Mouse (Mus musculus): Measurements from ENCODE around the gene Trip11. TPM values are rescaled to one million over a fixed set of nuclear protein-coding genes. Genes with fewer than 3 reads are reported as not detected.
"Not testable (repeated sequence)": the region's sequence is repeated elsewhere in the genome, so short reads cannot be mapped to it uniquely, and the experiment has no call there.

Trip11 gene
- polyA plus RNA-seq (2014; fragmentation: Nextera tagmentation; extraction: Ambion mirVana) = 20.5 and 21.8 TPM in 2 replicates

GRCm38 (mm10) chr12:101912626-101913490, at the start of gene Trip11:
TSS of gene Trip11 (minus strand) at chr12:101913267.
- no peaks in the 10 kb centered on the region for H3K27me3 ChIP-seq (ENCODE audit: control insufficient read depth, insufficient read depth, low read length)
- peak within 1 kb of the TSS; percentile 82 to 93 for H3K27ac ChIP-seq (replicated peaks in 1 of 2; ENCODE audit: control insufficient read depth in 1 of 2, insufficient read depth in 1 of 2, low read depth in 2 of 2, low read length in 2 of 2)
- peak within 1 kb of the TSS; percentile 61 to 80 for H3K4me3 ChIP-seq (ENCODE audit: control insufficient read depth in 1 of 2, insufficient read depth in 1 of 2, low read depth in 1 of 2, low read length in 2 of 2)
- H3K9ac ChIP-seq (ENCODE audit: low read length) = peak within 1 kb of the TSS; percentile 80
- H3K4me2 ChIP-seq (ENCODE audit: low read length) = peak within 1 kb of the TSS; percentile 86
- WGBS = under 1% methylated on average over 69 of the region's 69 CpGs
- peaks cover 6 to 11% of the 10 kb centered on the region in 2 experiments for H3K4me1 ChIP-seq (ENCODE audit: control insufficient read depth in 2 of 2, insufficient read depth in 2 of 2, low read length in 2 of 2)
- H3K36me3 ChIP-seq (ENCODE audit: control insufficient read depth, insufficient read depth, low read length) = peaks cover 12% of the 10 kb centered on the region
- no peaks in the 10 kb centered on the region for H3K9me3 ChIP-seq (ENCODE audit: control insufficient read depth, low read length)
- peak; percentile 93 for ATAC-seq (ENCODE audit: insufficient number of reproducible peaks, insufficient read depth, low FRiP score, low read depth)

- H3K36me3 ChIP-seq (ENCODE audit: control insufficient read depth, insufficient read depth, low read length); H3K4me3 ChIP-seq (ENCODE audit: control insufficient read depth in 1 of 2, insufficient read depth in 1 of 2, low read depth in 1 of 2, low read length in 2 of 2); H3K27ac ChIP-seq (replicated peaks in 1 of 2; ENCODE audit: control insufficient read depth in 1 of 2, insufficient read depth in 1 of 2, low read depth in 2 of 2, low read length in 2 of 2); ATAC-seq (ENCODE audit: insufficient number of reproducible peaks, insufficient read depth, low FRiP score, low read depth); H3K9me3 ChIP-seq (ENCODE audit: control insufficient read depth, low read length); H3K4me1 ChIP-seq (ENCODE audit: control insufficient read depth in 2 of 2, insufficient read depth in 2 of 2, low read length in 2 of 2); H3K27me3 ChIP-seq (ENCODE audit: control insufficient read depth, insufficient read depth, low read length): not testable (repeated sequence)
- H3K4me2 ChIP-seq (ENCODE audit: low read length) = peak overlapping the region; percentile 68
- 84% methylated on average over 5 of the region's 5 CpGs for WGBS
- H3K9ac ChIP-seq (ENCODE audit: low read length) = peak overlapping the region; percentile 58; the same call in 1 of the 2 replicates
These were observed 46.1 kb upstream of the Trip11 start for GRCm38 (mm10) chr12:101958960-101959780.

- H3K36me3 ChIP-seq (ENCODE audit: control insufficient read depth, insufficient read depth, low read length) = no peaks in the 10 kb centered on the region
- H3K4me3 ChIP-seq (ENCODE audit: control insufficient read depth in 1 of 2, insufficient read depth in 1 of 2, low read depth in 1 of 2, low read length in 2 of 2) = peak overlapping the region; percentile 23 to 83; a peak in 3 of 4 replicates
- H3K27ac ChIP-seq (replicated peaks in 1 of 2; ENCODE audit: control insufficient read depth in 1 of 2, insufficient read depth in 1 of 2, low read depth in 2 of 2, low read length in 2 of 2) = no peak overlapping the region; a peak in 1 of 4 replicates
- H3K4me1 ChIP-seq (ENCODE audit: control insufficient read depth in 2 of 2, insufficient read depth in 2 of 2, low read length in 2 of 2) = peaks cover 0 to 10% of the 10 kb centered on the region in 2 experiments; a peak in 2 of 4 replicates
- ATAC-seq (ENCODE audit: insufficient number of reproducible peaks, insufficient read depth, low FRiP score, low read depth) = no peak
- H3K9me3 ChIP-seq (ENCODE audit: control insufficient read depth, low read length) = no peaks in the 10 kb centered on the region
- peak overlapping the region; percentile 68 for H3K4me2 ChIP-seq (ENCODE audit: low read length)
- 49% methylated on average over 9 of the region's 9 CpGs for whole genome bisulfite sequencing
- H3K9ac ChIP-seq (ENCODE audit: low read length) = peak overlapping the region; percentile 58
- H3K27me3 ChIP-seq (ENCODE audit: control insufficient read depth, insufficient read depth, low read length) = no peaks in the 10 kb centered on the region
These were observed 45.5 kb upstream of the Trip11 start for GRCm38 (mm10) chr12:101958556-101958955.

- peak within 1 kb of the TSS; percentile 88 for H3K9ac ChIP-seq (ENCODE audit: low read length)
- H3K27ac ChIP-seq (replicated peaks in 1 of 2; ENCODE audit: control insufficient read depth in 1 of 2, insufficient read depth in 1 of 2, low read depth in 2 of 2, low read length in 2 of 2) = peak within 1 kb of the TSS; percentile 49 to 58; a peak in 3 of 4 replicates
- peak within 1 kb of the TSS; percentile 83 to 100 for H3K4me3 ChIP-seq (ENCODE audit: control insufficient read depth in 1 of 2, insufficient read depth in 1 of 2, low read depth in 1 of 2, low read length in 2 of 2)
- no peaks in the 10 kb centered on the region for H3K27me3 ChIP-seq (ENCODE audit: control insufficient read depth, insufficient read depth, low read length)
- H3K36me3 ChIP-seq (ENCODE audit: control insufficient read depth, insufficient read depth, low read length) = no peaks in the 10 kb centered on the region
- ATAC-seq (ENCODE audit: insufficient number of reproducible peaks, insufficient read depth, low FRiP score, low read depth) = peak; percentile 99
- WGBS = under 1% methylated on average over 53 of the region's 54 CpGs
- H3K4me1 ChIP-seq (ENCODE audit: control insufficient read depth in 2 of 2, insufficient read depth in 2 of 2, low read length in 2 of 2) = peaks cover 0 to 10% of the 10 kb centered on the region in 2 experiments; a peak in 2 of 4 replicates
- peak within 1 kb of the TSS; percentile 68 for H3K4me2 ChIP-seq (ENCODE audit: low read length)
- no peaks in the 10 kb centered on the region for H3K9me3 ChIP-seq (ENCODE audit: control insufficient read depth, low read length)
These were observed 45.0 kb upstream of the Trip11 start, which contains the start of gene Atxn3 for GRCm38 (mm10) chr12:101957942-101958544. TSS of gene Atxn3 (minus strand) at chr12:101958246.

- Histone ChIP-seq H3K36me3 (ENCODE audit: control insufficient read depth, insufficient read depth, low read length) (no peaks in the 10 kb centered on the region), H3K4me2 (ENCODE audit: low read length) (peak overlapping the region; percentile 68), H3K27ac (replicated peaks in 1 of 2; ENCODE audit: control insufficient read depth in 1 of 2, insufficient read depth in 1 of 2, low read depth in 2 of 2, low read length in 2 of 2) (peak overlapping the region; percentile 49 to 58; a peak in 3 of 4 replicates), H3K27me3 (ENCODE audit: control insufficient read depth, insufficient read depth, low read length) (no peaks in the 10 kb centered on the region), H3K4me3 (ENCODE audit: control insufficient read depth in 1 of 2, insufficient read depth in 1 of 2, low read depth in 1 of 2, low read length in 2 of 2) (peak overlapping the region; percentile 83 to 100), H3K9me3 (ENCODE audit: control insufficient read depth, low read length) (no peaks in the 10 kb centered on the region), H3K4me1 (ENCODE audit: control insufficient read depth in 2 of 2, insufficient read depth in 2 of 2, low read length in 2 of 2) (peaks cover 0 to 10% of the 10 kb centered on the region in 2 experiments; a peak in 2 of 4 replicates), H3K9ac (ENCODE audit: low read length) (peak overlapping the region; percentile 88)
- peak; percentile 33 for ATAC-seq (ENCODE audit: insufficient number of reproducible peaks, insufficient read depth, low FRiP score, low read depth)
- WGBS = 11% methylated on average over 26 of the region's 26 CpGs
These were observed 44.2 kb upstream of the Trip11 start for GRCm38 (mm10) chr12:101957079-101957941.

GRCm38 (mm10) chr12:101955821-101956220, 42.8 kb upstream of the Trip11 start:
- not testable (repeated sequence) for H3K27ac ChIP-seq (replicated peaks in 1 of 2; ENCODE audit: control insufficient read depth in 1 of 2, insufficient read depth in 1 of 2, low read depth in 2 of 2, low read length in 2 of 2); H3K4me2 ChIP-seq (ENCODE audit: low read length); H3K9ac ChIP-seq (ENCODE audit: low read length); ATAC-seq (ENCODE audit: insufficient number of reproducible peaks, insufficient read depth, low FRiP score, low read depth); H3K4me1 ChIP-seq (ENCODE audit: control insufficient read depth in 2 of 2, insufficient read depth in 2 of 2, low read length in 2 of 2); H3K36me3 ChIP-seq (ENCODE audit: control insufficient read depth, insufficient read depth, low read length); H3K4me3 ChIP-seq (ENCODE audit: control insufficient read depth in 1 of 2, insufficient read depth in 1 of 2, low read depth in 1 of 2, low read length in 2 of 2); H3K9me3 ChIP-seq (ENCODE audit: control insufficient read depth, low read length); H3K27me3 ChIP-seq (ENCODE audit: control insufficient read depth, insufficient read depth, low read length)
- 93% methylated on average over 8 of the region's 8 CpGs for WGBS

Measured in heart, embryonic 14.5 days (tissue).